Mouse (Mus musculus): Measurements from ENCODE around the gene Cdc42bpg.
A peak's percentile ranks its signal among the peaks of the same experiment; 100 is the strongest.
"Not testable (repeated sequence)": the region's sequence is repeated elsewhere in the genome, so short reads cannot be mapped to it uniquely, and the experiment has no call there.

The Cdc42bpg gene

GRCm38 (mm10) chr19:6299450-6300267 lies 6.6 kb upstream of the Cdc42bpg start:
- no peak for DNase-seq

GRCm38 (mm10) chr19:6300402-6300841 lies 5.8 kb upstream of the Cdc42bpg start:
- DNase-seq = no peak

GRCm38 (mm10) chr19:6302114-6302513 lies 4.1 kb upstream of the Cdc42bpg start:
- DNase-seq = no peak

GRCm38 (mm10) chr19:6302522-6302921 lies 3.7 kb upstream of the Cdc42bpg start:
- peak in 1 of 2 experiments; percentile 35 for DNase-seq

GRCm38 (mm10) chr19:6303831-6304230 lies 2.4 kb upstream of the Cdc42bpg start:
- no peak for DNase-seq

- DNase-seq = peak; percentile 72 to 79
Observed at GRCm38 (mm10) chr19:6304787-6305516, 1.3 kb upstream of the Cdc42bpg start.

- DNase-seq = no peak
Observed at GRCm38 (mm10) chr19:6305517-6306115, 640 bp upstream of the Cdc42bpg start.

- DNase-seq = peak; percentile 58 to 65
Observed at GRCm38 (mm10) chr19:6306586-6306985, 330 bp downstream of the Cdc42bpg start.

GRCm38 (mm10) chr19:6307733-6308531 lies 1.7 kb downstream of the Cdc42bpg start:
- peak in 1 of 2 experiments; percentile 23 for DNase-seq

- DNase-seq = no peak
Observed at GRCm38 (mm10) chr19:6310181-6310580, 3.9 kb downstream of the Cdc42bpg start.

GRCm38 (mm10) chr19:6311783-6312182 lies 5.5 kb downstream of the Cdc42bpg start:
- DNase-seq = not testable (repeated sequence)

- no peak for DNase-seq
Observed at GRCm38 (mm10) chr19:6313796-6314195, 7.5 kb downstream of the Cdc42bpg start.

GRCm38 (mm10) chr19:6314513-6314912 lies 8.3 kb downstream of the Cdc42bpg start:
- DNase-seq = no peak

GRCm38 (mm10) chr19:6315573-6315972 lies 9.3 kb downstream of the Cdc42bpg start:
- DNase-seq = no peak

- DNase-seq = no peak
Observed at GRCm38 (mm10) chr19:6318145-6318544, 11.9 kb downstream of the Cdc42bpg start.

GRCm38 (mm10) chr19:6321358-6321757 lies 15.1 kb downstream of the Cdc42bpg start:
- DNase-seq = no peak

- DNase-seq = no peak
Observed at GRCm38 (mm10) chr19:6321786-6322621, 15.7 kb downstream of the Cdc42bpg start.

- DNase-seq = no peak
Observed at GRCm38 (mm10) chr19:6324751-6325150, 18.5 kb downstream of the Cdc42bpg start.

- DNase-seq = no peak
Observed at GRCm38 (mm10) chr19:6331178-6331577, 24.9 kb downstream of the Cdc42bpg start.

GRCm38 (mm10) chr19:6331719-6332516 lies 25.7 kb downstream of the Cdc42bpg start:
- peak in 1 of 2 experiments; percentile 47 for DNase-seq
